Mouse (Mus musculus): Measurements from ENCODE around the gene Itpk1. TPM values are rescaled to one million over a fixed set of nuclear protein-coding genes. Genes with fewer than 3 reads are reported as not detected.

The Itpk1 gene
- polyA plus RNA-seq, 1 experiment from 2014 or later = 15.9 TPM

DNA sequence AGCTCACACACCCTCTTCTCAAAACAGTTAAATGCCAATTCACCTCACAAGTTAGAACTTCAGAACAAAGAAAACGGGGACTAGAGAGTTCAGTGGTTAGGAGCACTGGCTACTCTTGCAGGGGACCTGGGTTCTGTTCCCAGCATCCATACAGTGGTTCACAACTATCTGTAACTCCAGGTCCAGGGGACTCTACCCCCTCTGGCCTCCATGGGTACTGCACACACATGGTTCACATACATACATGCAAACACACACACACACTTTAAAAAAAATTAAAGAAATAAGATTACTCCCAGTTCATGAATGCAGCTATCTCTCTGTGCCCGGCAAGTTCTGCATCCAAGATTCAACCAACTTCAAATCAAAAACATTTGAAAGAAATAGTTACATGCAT is 40.7 kb downstream of the Itpk1 start:
- H3K36me3 ChIP-seq (ENCODE audit: control insufficient read depth, insufficient read depth, low read length) = no peaks in the 10 kb centered on the region
- 99% methylated on average over 2 of the region's 2 CpGs for WGBS
- H3K4me2 ChIP-seq (replicated peaks; ENCODE audit: low read depth, low read length) = no peak overlapping the region
- H3K27ac ChIP-seq (ENCODE audit: low read length) = no peak overlapping the region
- H3K9ac ChIP-seq (replicated peaks; ENCODE audit: low read depth, low read length) = no peak overlapping the region
- H3K4me3 ChIP-seq (ENCODE audit: low read depth, low read length) = no peak overlapping the region
- no peak for ATAC-seq (ENCODE audit: insufficient number of reproducible peaks, insufficient read depth, low FRiP score, low read depth)
- H3K27me3 ChIP-seq (ENCODE audit: control insufficient read depth, insufficient read depth, low read length) = no peaks in the 10 kb centered on the region
- no peaks in the 10 kb centered on the region for H3K4me1 ChIP-seq (ENCODE audit: control insufficient read depth, insufficient read depth, low read length)
- no peaks in the 10 kb centered on the region for H3K9me3 ChIP-seq (ENCODE audit: control insufficient read depth, low read depth, low read length)

DNA sequence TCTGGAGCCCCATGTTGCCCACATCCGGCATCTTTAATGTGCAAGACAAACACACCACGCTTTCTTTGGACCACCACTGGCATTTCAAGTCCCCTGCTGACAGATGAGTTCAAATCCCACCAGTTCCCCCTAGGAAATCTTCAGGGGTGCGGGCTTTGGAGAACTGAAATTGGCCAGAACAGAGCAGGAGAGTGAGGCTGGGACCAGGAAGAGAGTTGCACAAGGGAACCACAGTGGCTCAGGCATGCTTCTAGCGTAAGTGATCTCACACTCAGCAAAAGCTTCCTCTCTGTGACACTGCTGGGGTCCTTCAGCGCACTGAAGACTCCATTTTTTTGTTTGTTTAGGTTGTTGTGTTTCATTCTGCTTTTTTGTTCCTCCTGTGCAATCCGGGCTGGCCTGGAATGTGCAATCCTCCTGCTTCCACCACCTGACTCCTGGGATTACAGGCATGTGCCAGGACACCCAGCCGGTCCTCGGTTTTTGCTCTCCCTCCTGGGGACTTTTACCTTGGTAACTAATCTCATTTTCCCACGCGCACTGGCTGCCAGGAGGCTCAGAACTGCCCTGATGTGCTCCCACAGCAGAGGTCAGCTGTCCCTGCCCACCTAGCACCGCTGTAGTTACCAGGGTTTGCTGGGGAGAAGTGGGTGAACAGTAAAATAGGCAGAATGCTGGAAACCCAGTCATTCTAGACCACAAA is 41.2 kb downstream of the Itpk1 start:
- 80% methylated on average over 11 of the region's 11 CpGs for WGBS
- Histone ChIP-seq H3K9ac (replicated peaks; ENCODE audit: low read depth, low read length) (no peak overlapping the region), H3K27me3 (ENCODE audit: control insufficient read depth, insufficient read depth, low read length) (no peaks in the 10 kb centered on the region), H3K27ac (ENCODE audit: low read length) (no peak overlapping the region), H3K9me3 (ENCODE audit: control insufficient read depth, low read depth, low read length) (no peaks in the 10 kb centered on the region), H3K4me1 (ENCODE audit: control insufficient read depth, insufficient read depth, low read length) (no peaks in the 10 kb centered on the region), H3K36me3 (ENCODE audit: control insufficient read depth, insufficient read depth, low read length) (no peaks in the 10 kb centered on the region), H3K4me3 (ENCODE audit: low read depth, low read length) (no peak overlapping the region), H3K4me2 (replicated peaks; ENCODE audit: low read depth, low read length) (no peak overlapping the region)
- no peak for ATAC-seq (ENCODE audit: insufficient number of reproducible peaks, insufficient read depth, low FRiP score, low read depth)

DNA sequence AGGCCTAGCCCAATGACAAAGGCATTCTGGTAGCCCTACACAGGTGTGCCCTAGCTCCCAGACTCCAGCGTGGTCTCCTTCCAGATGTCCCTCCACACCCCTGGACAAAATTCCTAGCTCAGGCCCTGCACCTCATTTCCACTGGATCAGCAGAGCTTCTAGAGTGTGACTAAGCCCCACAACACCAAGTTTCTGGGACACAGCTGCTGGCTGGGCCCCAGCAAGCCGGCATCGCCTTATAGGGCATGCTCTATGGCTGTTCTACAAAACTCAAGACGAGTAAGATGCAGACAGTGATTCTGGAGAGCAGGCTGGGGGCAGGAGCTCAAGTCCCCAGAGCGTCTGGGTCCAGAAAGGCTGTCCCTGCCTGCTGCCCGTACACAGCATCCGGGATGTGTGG is 43.0 kb downstream of the Itpk1 start:
- Histone ChIP-seq H3K36me3 (ENCODE audit: control insufficient read depth, insufficient read depth, low read length) (no peaks in the 10 kb centered on the region), H3K9ac (replicated peaks; ENCODE audit: low read depth, low read length) (no peak overlapping the region), H3K4me2 (replicated peaks; ENCODE audit: low read depth, low read length) (no peak overlapping the region), H3K27me3 (ENCODE audit: control insufficient read depth, insufficient read depth, low read length) (no peaks in the 10 kb centered on the region), H3K4me1 (ENCODE audit: control insufficient read depth, insufficient read depth, low read length) (no peaks in the 10 kb centered on the region), H3K27ac (ENCODE audit: low read length) (no peak overlapping the region), H3K4me3 (ENCODE audit: low read depth, low read length) (no peak overlapping the region), H3K9me3 (ENCODE audit: control insufficient read depth, low read depth, low read length) (no peaks in the 10 kb centered on the region)
- ATAC-seq (ENCODE audit: insufficient number of reproducible peaks, insufficient read depth, low FRiP score, low read depth) = no peak
- 77% methylated on average over 7 of the region's 7 CpGs for WGBS

DNA sequence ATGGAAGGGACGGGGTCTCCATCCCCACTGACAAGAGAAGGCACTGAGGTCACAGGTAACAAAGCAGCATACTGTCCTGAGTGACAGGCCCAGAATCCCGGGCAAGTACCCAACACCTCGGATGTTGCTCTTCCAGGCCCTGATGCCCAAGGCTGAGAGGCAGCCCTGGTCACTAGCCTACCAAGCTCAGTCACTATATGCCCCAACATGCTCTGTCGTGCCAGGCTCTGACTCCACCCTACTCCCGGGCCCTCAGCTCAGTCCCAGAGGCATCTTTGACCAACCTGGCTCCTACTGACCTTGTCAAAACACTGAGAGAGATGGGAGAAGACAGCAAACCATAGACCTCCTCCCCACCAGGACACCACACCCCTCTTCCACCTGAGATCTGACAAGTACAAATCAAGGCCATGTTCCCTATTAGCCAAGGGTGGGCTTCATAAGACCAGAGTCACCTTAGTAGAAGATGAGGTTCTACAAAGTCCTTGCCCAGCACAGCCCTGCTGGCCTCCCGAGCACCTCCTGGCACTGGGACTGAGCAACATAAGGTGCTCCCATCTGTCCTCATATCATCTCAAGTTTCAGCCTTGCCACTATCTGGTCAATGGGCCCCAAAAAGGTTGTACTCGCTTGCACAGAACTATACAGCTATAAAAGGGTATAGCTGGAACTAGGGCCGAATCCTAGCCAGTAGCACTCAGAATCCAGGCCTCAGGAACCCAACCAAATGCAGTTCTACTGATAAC is 43.7 kb downstream of the Itpk1 start:
- Histone ChIP-seq H3K9me3 (ENCODE audit: control insufficient read depth, low read depth, low read length) (no peaks in the 10 kb centered on the region), H3K4me2 (replicated peaks; ENCODE audit: low read depth, low read length) (no peak overlapping the region), H3K4me3 (ENCODE audit: low read depth, low read length) (no peak overlapping the region), H3K27me3 (ENCODE audit: control insufficient read depth, insufficient read depth, low read length) (no peaks in the 10 kb centered on the region), H3K4me1 (ENCODE audit: control insufficient read depth, insufficient read depth, low read length) (no peaks in the 10 kb centered on the region), H3K36me3 (ENCODE audit: control insufficient read depth, insufficient read depth, low read length) (no peaks in the 10 kb centered on the region), H3K9ac (replicated peaks; ENCODE audit: low read depth, low read length) (no peak overlapping the region), H3K27ac (ENCODE audit: low read length) (no peak overlapping the region)
- no peak for ATAC-seq (ENCODE audit: insufficient number of reproducible peaks, insufficient read depth, low FRiP score, low read depth)
- WGBS = 90% methylated on average over 8 of the region's 8 CpGs

DNA sequence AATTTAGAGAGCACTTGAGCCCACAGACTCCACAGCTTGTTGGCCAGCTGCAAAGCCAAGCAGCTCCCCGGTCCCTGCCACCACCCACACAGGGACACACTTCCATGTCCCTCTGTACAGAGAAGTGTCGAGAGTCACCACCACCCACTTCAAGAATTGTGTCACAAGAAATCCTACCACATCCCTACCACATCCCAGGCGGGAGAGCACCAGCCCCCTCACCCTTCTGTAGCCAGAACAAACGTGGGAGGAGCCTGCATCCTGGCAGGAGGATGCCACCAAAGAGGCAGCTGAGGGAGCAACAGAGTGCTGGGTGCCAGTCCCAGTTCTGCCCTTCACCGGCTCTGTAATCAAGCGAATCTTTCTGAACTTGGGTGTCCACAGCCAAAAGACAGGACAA is 51.7 kb downstream of the Itpk1 start:
- H3K27ac ChIP-seq (ENCODE audit: low read length) = no peak overlapping the region
- no peaks in the 10 kb centered on the region for H3K36me3 ChIP-seq (ENCODE audit: control insufficient read depth, insufficient read depth, low read length)
- ATAC-seq (ENCODE audit: insufficient number of reproducible peaks, insufficient read depth, low FRiP score, low read depth) = no peak
- H3K4me2 ChIP-seq (replicated peaks; ENCODE audit: low read depth, low read length) = no peak overlapping the region
- H3K9ac ChIP-seq (replicated peaks; ENCODE audit: low read depth, low read length) = no peak overlapping the region
- no peaks in the 10 kb centered on the region for H3K27me3 ChIP-seq (ENCODE audit: control insufficient read depth, insufficient read depth, low read length)
- no peak overlapping the region for H3K4me3 ChIP-seq (ENCODE audit: low read depth, low read length)
- WGBS = 66% methylated on average over 6 of the region's 6 CpGs
- no peaks in the 10 kb centered on the region for H3K9me3 ChIP-seq (ENCODE audit: control insufficient read depth, low read depth, low read length)
- H3K4me1 ChIP-seq (ENCODE audit: control insufficient read depth, insufficient read depth, low read length) = no peaks in the 10 kb centered on the region

DNA sequence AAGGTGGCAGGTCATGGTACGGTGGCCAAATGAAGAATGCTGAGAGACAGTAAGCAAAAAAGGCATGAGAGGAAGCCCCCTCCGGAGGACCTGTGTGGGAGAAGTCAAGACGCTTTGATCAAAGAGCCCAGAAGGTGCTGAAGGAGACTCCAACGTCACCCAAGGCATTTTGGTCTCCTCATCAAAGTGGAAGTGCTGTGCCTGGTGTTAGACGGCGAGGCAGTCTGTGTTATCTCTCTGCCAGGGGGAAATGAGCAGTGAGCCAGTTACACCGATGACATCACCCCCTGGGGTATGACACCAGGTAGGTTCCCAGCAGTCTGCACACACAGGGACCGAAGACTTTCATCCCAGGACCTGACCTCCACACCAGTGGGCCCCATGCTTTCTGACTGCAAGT is 52.3 kb downstream of the Itpk1 start:
- no peaks in the 10 kb centered on the region for H3K9me3 ChIP-seq (ENCODE audit: control insufficient read depth, low read depth, low read length)
- no peak overlapping the region for H3K4me3 ChIP-seq (ENCODE audit: low read depth, low read length)
- no peaks in the 10 kb centered on the region for H3K36me3 ChIP-seq (ENCODE audit: control insufficient read depth, insufficient read depth, low read length)
- no peak for ATAC-seq (ENCODE audit: insufficient number of reproducible peaks, insufficient read depth, low FRiP score, low read depth)
- H3K9ac ChIP-seq (replicated peaks; ENCODE audit: low read depth, low read length) = no peak overlapping the region
- H3K4me2 ChIP-seq (replicated peaks; ENCODE audit: low read depth, low read length) = no peak overlapping the region
- no peaks in the 10 kb centered on the region for H3K27me3 ChIP-seq (ENCODE audit: control insufficient read depth, insufficient read depth, low read length)
- 41% methylated on average over 8 of the region's 8 CpGs for WGBS
- H3K27ac ChIP-seq (ENCODE audit: low read length) = no peak overlapping the region
- H3K4me1 ChIP-seq (ENCODE audit: control insufficient read depth, insufficient read depth, low read length) = peaks cover 4% of the 10 kb centered on the region; the same call in 1 of the 2 replicates

DNA sequence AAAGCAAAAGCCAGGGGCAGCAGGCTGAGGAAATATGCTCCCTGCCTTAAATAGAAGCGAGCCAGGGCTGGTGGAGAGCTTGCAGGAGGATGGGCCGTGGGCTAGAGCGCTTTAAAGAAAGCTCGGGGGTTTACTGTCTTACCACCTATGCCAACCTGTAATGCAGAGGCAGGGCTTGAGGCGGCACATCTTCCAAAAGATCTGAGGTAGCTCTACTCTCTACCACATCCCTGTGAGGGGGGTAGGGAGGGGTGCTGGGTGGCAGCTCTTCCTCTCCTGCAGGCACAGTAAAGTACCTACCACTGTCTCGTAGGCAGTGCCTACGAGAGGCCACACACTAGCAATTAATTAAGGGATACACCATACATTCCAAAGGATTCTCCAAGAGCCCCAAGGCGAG is 52.9 kb downstream of the Itpk1 start:
- H3K4me3 ChIP-seq (ENCODE audit: low read depth, low read length) = no peak overlapping the region
- no peaks in the 10 kb centered on the region for H3K27me3 ChIP-seq (ENCODE audit: control insufficient read depth, insufficient read depth, low read length)
- H3K4me2 ChIP-seq (replicated peaks; ENCODE audit: low read depth, low read length) = no peak overlapping the region
- H3K9me3 ChIP-seq (ENCODE audit: control insufficient read depth, low read depth, low read length) = no peaks in the 10 kb centered on the region
- WGBS = 66% methylated on average over 8 of the region's 8 CpGs
- no peak overlapping the region for H3K27ac ChIP-seq (ENCODE audit: low read length)
- H3K9ac ChIP-seq (replicated peaks; ENCODE audit: low read depth, low read length) = no peak overlapping the region
- H3K4me1 ChIP-seq (ENCODE audit: control insufficient read depth, insufficient read depth, low read length) = peaks cover 4% of the 10 kb centered on the region; the same call in 1 of the 2 replicates
- ATAC-seq (ENCODE audit: insufficient number of reproducible peaks, insufficient read depth, low FRiP score, low read depth) = no peak
- no peaks in the 10 kb centered on the region for H3K36me3 ChIP-seq (ENCODE audit: control insufficient read depth, insufficient read depth, low read length)

DNA sequence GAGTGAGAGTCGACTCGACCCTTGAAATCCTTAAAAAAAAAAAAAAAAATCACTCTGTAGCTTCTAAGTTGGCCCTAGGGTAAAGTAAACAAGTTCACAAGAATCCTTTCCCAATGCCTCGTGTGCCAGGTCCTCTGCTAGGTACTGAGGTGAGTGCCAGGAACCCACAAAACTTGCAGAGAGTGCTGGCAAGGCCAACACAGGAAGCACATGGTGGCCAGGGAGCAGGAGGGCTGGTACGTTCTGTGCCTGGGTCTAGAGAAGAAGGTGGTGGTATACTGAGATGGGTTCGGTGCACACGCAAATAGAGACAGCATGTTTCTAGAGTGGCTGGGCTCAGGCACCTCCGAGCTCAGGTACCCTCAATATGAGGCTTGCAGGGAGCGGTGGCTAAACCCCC is 53.3 kb downstream of the Itpk1 start:
- Histone ChIP-seq H3K4me2 (replicated peaks; ENCODE audit: low read depth, low read length) (no peak overlapping the region), H3K4me3 (ENCODE audit: low read depth, low read length) (no peak overlapping the region), H3K9ac (replicated peaks; ENCODE audit: low read depth, low read length) (no peak overlapping the region), H3K4me1 (ENCODE audit: control insufficient read depth, insufficient read depth, low read length) (peaks cover 8% of the 10 kb centered on the region; the same call in 1 of the 2 replicates), H3K36me3 (ENCODE audit: control insufficient read depth, insufficient read depth, low read length) (no peaks in the 10 kb centered on the region), H3K9me3 (ENCODE audit: control insufficient read depth, low read depth, low read length) (no peaks in the 10 kb centered on the region), H3K27me3 (ENCODE audit: control insufficient read depth, insufficient read depth, low read length) (no peaks in the 10 kb centered on the region), H3K27ac (ENCODE audit: low read length) (no peak overlapping the region)
- 67% methylated on average over 8 of the region's 8 CpGs for WGBS
- ATAC-seq (ENCODE audit: insufficient number of reproducible peaks, insufficient read depth, low FRiP score, low read depth) = no peak

Data from stomach, embryonic 14.5 days (tissue).